Mouse (Mus musculus): ENCODE data around the gene Ap1s1. TPM values are rescaled to one million over a fixed set of nuclear protein-coding genes. Genes with fewer than 3 reads are reported as not detected.

Gene Ap1s1
- polyA plus RNA-seq, 1 experiment, result 32.0 TPM

DNA sequence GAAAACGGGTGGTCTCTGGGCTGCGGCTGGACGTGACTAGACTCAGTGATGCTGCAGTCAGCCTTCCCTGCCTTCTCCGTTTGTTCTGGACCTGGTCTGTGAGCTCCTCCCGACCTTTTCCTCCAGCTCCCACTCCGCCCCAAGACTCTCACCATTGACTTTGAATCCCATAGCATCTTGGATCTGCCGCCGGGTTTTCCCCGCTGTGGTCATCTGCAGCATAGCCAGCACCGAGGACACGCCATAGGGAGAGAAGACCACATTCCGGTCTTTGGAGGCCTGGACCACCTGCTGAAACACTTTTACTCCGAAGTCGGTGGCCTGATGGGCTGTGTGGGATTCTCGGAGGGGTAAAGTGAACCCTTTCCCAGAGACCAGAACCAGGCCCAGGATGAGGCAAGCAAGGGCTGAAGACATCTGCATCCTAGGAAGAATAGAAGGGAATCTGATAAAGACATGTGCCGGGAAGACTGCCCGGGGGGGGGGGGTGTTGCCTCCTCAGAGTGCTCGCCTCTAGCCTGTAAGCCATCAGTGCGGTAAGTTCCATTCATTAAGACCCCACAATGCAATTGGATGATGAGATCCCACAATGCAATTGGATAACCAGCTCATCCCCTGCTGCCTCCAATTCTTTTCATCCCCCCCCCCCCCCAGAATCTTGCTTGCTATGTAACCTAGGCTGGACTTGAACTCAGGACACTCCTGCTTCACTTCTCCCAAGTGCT is 25.1 kb upstream of the Ap1s1 start:
- H3K4me3 ChIP-seq (replicated peaks; ENCODE audit: extremely low read depth, low read depth, low read length), result peak overlapping the region; percentile 2
- no peak for DNase-seq

DNA sequence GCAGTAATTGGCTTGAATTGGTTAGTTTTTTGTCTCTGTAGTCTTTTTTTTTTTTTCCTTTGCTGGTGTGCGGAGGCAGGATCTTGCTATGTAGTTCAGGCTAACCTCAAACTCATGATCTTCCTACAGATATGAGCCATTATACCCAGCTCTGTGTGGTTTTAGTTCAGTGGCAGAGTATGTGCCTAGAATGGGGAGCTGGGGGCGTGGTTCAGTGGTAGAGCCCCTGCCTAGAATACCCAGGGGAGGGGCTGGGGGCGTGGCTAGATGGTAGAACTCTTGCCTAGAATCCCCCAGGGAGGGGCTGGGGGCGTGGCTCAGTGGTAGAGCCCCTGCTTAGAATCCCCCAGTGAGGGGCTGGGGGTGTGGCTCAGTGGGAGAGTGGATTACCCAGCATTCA is 22.8 kb upstream of the Ap1s1 start:
- WGBS, result 82% methylated on average over 4 of the region's 4 CpGs
- DNase-seq, result no peak
- peaks cover 7% of the 10 kb centered on the region for H3K4me1 ChIP-seq (ENCODE audit: control insufficient read depth, insufficient read depth, low read length)
- no peak overlapping the region for H3K4me3 ChIP-seq (replicated peaks; ENCODE audit: extremely low read depth, low read depth, low read length)
- no peak for TF ChIP-seq CTCF (IDR thresholded peaks at IDR 0.05; ENCODE audit: insufficient read depth, low read length)
- no peak for TF ChIP-seq POLR2A (IDR thresholded peaks at IDR 0.05; ENCODE audit: borderline replicate concordance, extremely low read depth, low read depth, low read length)

More for the DNA sequence above, 25.1 kb upstream of the Ap1s1 start:
- TF ChIP-seq CTCF (IDR thresholded peaks at IDR 0.05; ENCODE audit: insufficient read depth, low read length), result no peak
- no peak for TF ChIP-seq POLR2A (IDR thresholded peaks at IDR 0.05; ENCODE audit: borderline replicate concordance, extremely low read depth, low read depth, low read length)
- 83% methylated on average over 19 of the region's 19 CpGs for WGBS
- H3K4me1 ChIP-seq (ENCODE audit: control insufficient read depth, insufficient read depth, low read length), result peaks cover 23% of the 10 kb centered on the region

- Histone ChIP-seq H3K4me3 (replicated peaks; ENCODE audit: extremely low read depth, low read depth, low read length) (no peak overlapping the region), H3K4me1 (ENCODE audit: control insufficient read depth, insufficient read depth, low read length) (no peaks in the 10 kb centered on the region)
- 70% methylated on average over 8 of the region's 8 CpGs for WGBS
- DNase-seq, result no peak
- no peak for TF ChIP-seq CTCF (IDR thresholded peaks at IDR 0.05; ENCODE audit: insufficient read depth, low read length)
- TF ChIP-seq POLR2A (IDR thresholded peaks at IDR 0.05; ENCODE audit: borderline replicate concordance, extremely low read depth, low read depth, low read length), result no peak
Measured at GRCm38 (mm10) chr5:137065923-137066322, 20.0 kb upstream of the Ap1s1 start.

DNA sequence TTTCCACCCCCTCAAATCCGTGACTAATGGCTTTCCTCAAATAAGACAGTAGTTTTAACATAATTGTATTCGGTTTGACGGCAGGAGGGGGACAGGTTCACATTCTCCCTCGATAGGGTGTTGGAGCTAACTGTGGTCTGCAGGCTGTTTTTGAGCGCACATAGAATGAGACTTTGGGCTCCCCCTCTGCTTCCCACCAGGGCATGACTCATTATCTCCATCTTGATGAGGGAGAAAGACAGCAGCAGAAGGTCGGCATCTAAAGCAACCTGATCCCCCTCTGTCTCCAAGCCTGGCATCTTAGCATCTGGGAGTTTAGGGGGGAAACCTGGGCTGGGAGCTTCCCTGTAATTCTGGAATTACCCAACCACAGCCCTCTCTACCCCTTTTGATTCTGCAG is 19.5 kb upstream of the Ap1s1 start:
- no peaks in the 10 kb centered on the region for H3K4me1 ChIP-seq (ENCODE audit: control insufficient read depth, insufficient read depth, low read length)
- 70% methylated on average over 6 of the region's 6 CpGs for WGBS
- no peak for DNase-seq
- H3K4me3 ChIP-seq (replicated peaks; ENCODE audit: extremely low read depth, low read depth, low read length), result no peak overlapping the region
- TF ChIP-seq POLR2A (IDR thresholded peaks at IDR 0.05; ENCODE audit: borderline replicate concordance, extremely low read depth, low read depth, low read length) (no peak), CTCF (IDR thresholded peaks at IDR 0.05; ENCODE audit: insufficient read depth, low read length) (no peak)

- DNase-seq, result no peak
- Histone ChIP-seq H3K4me1 (ENCODE audit: control insufficient read depth, insufficient read depth, low read length) (no peaks in the 10 kb centered on the region), H3K4me3 (replicated peaks; ENCODE audit: extremely low read depth, low read depth, low read length) (no peak overlapping the region)
- TF ChIP-seq CTCF (IDR thresholded peaks at IDR 0.05; ENCODE audit: insufficient read depth, low read length), result no peak
- no peak for TF ChIP-seq POLR2A (IDR thresholded peaks at IDR 0.05; ENCODE audit: borderline replicate concordance, extremely low read depth, low read depth, low read length)
- 83% methylated on average over 5 of the region's 5 CpGs for WGBS
Measured at GRCm38 (mm10) chr5:137062601-137063000, 16.7 kb upstream of the Ap1s1 start.

DNA sequence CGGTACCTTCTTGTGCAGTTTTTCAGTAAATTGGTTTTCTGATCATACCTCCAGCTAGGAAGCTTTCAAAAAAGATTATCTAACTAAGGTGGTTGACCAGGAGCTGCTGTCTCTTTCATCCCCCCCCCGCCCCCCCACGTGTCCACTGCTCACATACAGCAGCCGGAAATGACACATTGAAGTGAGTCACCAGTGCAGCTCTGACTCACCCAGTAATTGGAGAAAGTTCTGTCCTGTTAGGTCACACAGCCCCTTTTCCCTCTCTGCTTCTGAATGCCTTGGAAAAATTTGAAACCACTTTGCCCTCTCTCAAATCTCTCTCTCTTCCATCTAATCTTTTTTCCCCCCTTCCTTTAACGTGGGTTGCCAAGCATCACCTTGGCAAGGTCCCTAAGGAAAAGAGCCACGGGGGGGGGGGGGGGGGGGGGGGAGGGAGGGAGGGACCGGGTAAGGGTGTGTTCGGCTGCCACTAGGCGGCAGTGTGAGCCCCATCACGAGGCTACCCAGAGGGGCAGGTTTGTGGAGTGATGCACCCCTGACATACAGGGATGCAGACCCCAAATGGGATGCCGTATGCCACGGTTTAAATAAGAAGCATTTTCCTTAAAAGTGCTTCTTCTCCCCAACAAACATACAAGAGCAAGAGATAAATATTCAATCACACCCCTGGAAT is 16.0 kb upstream of the Ap1s1 start:
- Histone ChIP-seq H3K4me1 (ENCODE audit: control insufficient read depth, insufficient read depth, low read length) (no peaks in the 10 kb centered on the region), H3K4me3 (replicated peaks; ENCODE audit: extremely low read depth, low read depth, low read length) (no peak overlapping the region)
- TF ChIP-seq POLR2A (IDR thresholded peaks at IDR 0.05; ENCODE audit: borderline replicate concordance, extremely low read depth, low read depth, low read length) (no peak), CTCF (IDR thresholded peaks at IDR 0.05; ENCODE audit: insufficient read depth, low read length) (peak; percentile 68)
- 14% methylated on average over 12 of the region's 12 CpGs for WGBS
- DNase-seq, result peak; percentile 56

DNA sequence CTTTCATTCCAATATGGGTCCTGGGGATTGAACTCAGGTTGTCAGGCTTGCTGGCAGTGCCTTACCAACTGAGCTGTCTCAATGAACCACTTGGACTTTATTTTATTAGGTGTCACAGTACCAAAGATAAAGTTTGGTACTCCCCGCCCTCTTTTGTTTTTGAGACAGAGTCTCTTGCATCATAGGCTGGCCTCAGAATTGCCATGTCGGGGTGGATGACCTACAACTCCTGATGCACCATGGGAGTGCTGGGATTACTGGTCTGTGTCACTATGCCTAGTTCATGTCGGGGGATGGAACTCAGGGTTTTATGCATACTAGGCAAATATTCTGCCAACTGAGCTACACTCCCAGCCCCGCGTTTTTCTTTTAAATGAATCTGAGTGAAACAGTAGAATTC is 8.9 kb upstream of the Ap1s1 start:
- 69% methylated on average over 5 of the region's 5 CpGs for WGBS
- DNase-seq, result no peak

GRCm38 (mm10) chr5:137054299-137054698 is 8.4 kb upstream of the Ap1s1 start:
- no peak for DNase-seq
- H3K4me3 ChIP-seq (replicated peaks; ENCODE audit: extremely low read depth, low read depth, low read length), result no peak overlapping the region
- 78% methylated on average over 7 of the region's 7 CpGs for WGBS
- no peaks in the 10 kb centered on the region for H3K4me1 ChIP-seq (ENCODE audit: control insufficient read depth, insufficient read depth, low read length)
- TF ChIP-seq CTCF (IDR thresholded peaks at IDR 0.05; ENCODE audit: insufficient read depth, low read length) (no peak), POLR2A (IDR thresholded peaks at IDR 0.05; ENCODE audit: borderline replicate concordance, extremely low read depth, low read depth, low read length) (no peak)

More for the DNA sequence above, 8.9 kb upstream of the Ap1s1 start:
- Histone ChIP-seq H3K4me3 (replicated peaks; ENCODE audit: extremely low read depth, low read depth, low read length) (no peak overlapping the region), H3K4me1 (ENCODE audit: control insufficient read depth, insufficient read depth, low read length) (no peaks in the 10 kb centered on the region)
- no peak for TF ChIP-seq CTCF (IDR thresholded peaks at IDR 0.05; ENCODE audit: insufficient read depth, low read length)
- TF ChIP-seq POLR2A (IDR thresholded peaks at IDR 0.05; ENCODE audit: borderline replicate concordance, extremely low read depth, low read depth, low read length), result no peak

- no peak for DNase-seq
- no peak overlapping the region for H3K4me3 ChIP-seq (replicated peaks; ENCODE audit: extremely low read depth, low read depth, low read length)
- WGBS, result 80% methylated on average over 5 of the region's 5 CpGs
- TF ChIP-seq POLR2A (IDR thresholded peaks at IDR 0.05; ENCODE audit: borderline replicate concordance, extremely low read depth, low read depth, low read length) (no peak), CTCF (IDR thresholded peaks at IDR 0.05; ENCODE audit: insufficient read depth, low read length) (no peak)
- no peaks in the 10 kb centered on the region for H3K4me1 ChIP-seq (ENCODE audit: control insufficient read depth, insufficient read depth, low read length)
Measured at GRCm38 (mm10) chr5:137051914-137052505, 6.1 kb upstream of the Ap1s1 start.

Measured in lung, adult 2 months (tissue).